Mouse (Mus musculus) heart, embryonic 14.5 days (tissue): ENCODE measurements around the gene Gm7980. TPM values are rescaled to one million over a fixed set of nuclear protein-coding genes. Genes with fewer than 3 reads are reported as not detected.
"Not testable (repeated sequence)": the region's sequence is repeated elsewhere in the genome, so short reads cannot be mapped to it uniquely, and the experiment has no call there.

Source experiments
- ATAC-seq: fragments of 200-750 bp; cut with Nextera tagmentation; 2 replicates; pipeline ENCODE4 v1.8.0; 2017; ENCODE audit warnings: low read depth, moderate TSS enrichment; ENCODE audit not compliant: insufficient number of reproducible peaks, insufficient read depth, low FRiP score
- H3K27ac ChIP-seq, 2 experiments: fragments of 200-500 bp in 1 of 2; fragments of 300-500 bp in 1 of 2; sonication (generic) in 1 of 2; replicated peaks in 1 of 2; 2 replicates each; pipeline ENCODE4 v1.5.1; 2012 to 2014; ENCODE audit warnings: low read depth in 2 of 2, low read length in 2 of 2, control low read depth in 1 of 2, mild to moderate bottlenecking in 1 of 2, mixed read lengths in 1 of 2; ENCODE audit not compliant: control insufficient read depth in 1 of 2, insufficient read depth in 1 of 2
- H3K27me3 ChIP-seq: fragments of 300-500 bp; sonication (generic); 2 replicates; pipeline ENCODE4 v1.6.1; 2014; ENCODE audit warnings: mild to moderate bottlenecking, low read length, control low read depth; ENCODE audit not compliant: control insufficient read depth, insufficient read depth
- H3K36me3 ChIP-seq: fragments of 300-500 bp; sonication (generic); 2 replicates; pipeline ENCODE4 v1.6.1; 2014; ENCODE audit warnings: mild to moderate bottlenecking, control low read depth, low read length, mixed read lengths; ENCODE audit not compliant: control insufficient read depth, insufficient read depth
- H3K4me1 ChIP-seq, 2 experiments: fragments of 200-500 bp in 1 of 2; fragments of 300-500 bp in 1 of 2; sonication (generic) in 1 of 2; 2 replicates each; pipeline ENCODE4 v1.6.1; 2012 to 2014; ENCODE audit warnings: low read length in 2 of 2, control low read depth in 1 of 2, mixed read lengths in 1 of 2; ENCODE audit not compliant: control insufficient read depth in 2 of 2, insufficient read depth in 2 of 2
- H3K4me2 ChIP-seq: fragments of 300-500 bp; sonication (generic); 2 replicates; pipeline ENCODE4 v1.6.1; 2014; ENCODE audit warnings: mild to moderate bottlenecking, low read length
- H3K4me3 ChIP-seq, 2 experiments: fragments of 200-500 bp in 1 of 2; fragments of 300-500 bp in 1 of 2; sonication (generic) in 1 of 2; 2 replicates each; pipeline ENCODE4 v1.5.1; 2012 to 2014; ENCODE audit warnings: low read length in 2 of 2, mild to moderate bottlenecking in 2 of 2, control low read depth in 1 of 2, low read depth in 1 of 2, moderate library complexity in 1 of 2; ENCODE audit not compliant: control insufficient read depth in 1 of 2, insufficient read depth in 1 of 2
- H3K9ac ChIP-seq: fragments of 300-500 bp; sonication (generic); 2 replicates; pipeline ENCODE4 v1.6.1; 2014; ENCODE audit warnings: mild to moderate bottlenecking, low read length
- H3K9me3 ChIP-seq: fragments of 300-500 bp; sonication (generic); 2 replicates; pipeline ENCODE4 v1.6.1; 2016; ENCODE audit warnings: low read length, control low read depth; ENCODE audit not compliant: control insufficient read depth
- WGBS: fragments of 180-500 bp; shearing (Covaris S2); extraction: QIAGEN DNeasy Blood & Tissue Kit; methylation state at CpG from one replicate; pipeline ENCODE4 v1.1.7; 2014; 5-methylcytosine and 5-hydroxymethylcytosine counted together
- polyA plus RNA-seq: library from polyadenylated mRNA; unstranded; fragments of >200 nt; fragmentation: Nextera tagmentation; extraction: Ambion mirVana; gene quantifications from 2 replicates; pipeline ENCODE4 v1.2.1, GENCODE M21; 2014

Gene Gm7980
- polyA plus RNA-seq, result not detected in 2 replicates

DNA sequence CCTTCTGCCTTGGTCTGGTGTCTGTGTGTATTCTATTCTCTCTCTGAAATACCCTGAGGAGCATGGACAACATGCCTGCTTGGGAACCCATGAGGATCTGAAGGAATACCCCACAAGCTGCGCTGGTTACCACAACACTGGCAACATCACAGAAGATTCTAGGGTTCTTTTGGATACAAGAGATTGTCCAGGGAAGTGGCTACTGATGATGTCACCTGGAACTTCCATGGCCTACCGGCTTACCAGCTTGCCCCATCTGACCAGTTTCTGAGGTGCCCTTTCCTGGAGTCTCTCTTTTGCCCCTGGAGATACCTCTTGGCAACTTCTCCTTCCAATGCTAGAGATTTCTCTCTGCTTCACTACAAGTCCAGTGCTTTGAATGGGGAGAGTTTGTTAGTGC, at the start of gene Gm7980:
TSS of gene Gm7980 (minus strand) at position 101 of the 400 bp plus-strand sequence.
- no CpG with 5 or more reads among the region's 2 CpGs for WGBS
- ATAC-seq, result not testable (repeated sequence)

GRCm38 (mm10) chr14:41943695-41944094, 36.6 kb upstream of the Gm7980 start, which contains the start of gene 1700024B05Rik:
Gene 1700024B05Rik, plus strand, starts transcription at chr14:41943995.
- H3K27ac ChIP-seq, H3K4me1 ChIP-seq, H3K36me3 ChIP-seq, ATAC-seq, H3K27me3 ChIP-seq, H3K4me2 ChIP-seq, H3K9ac ChIP-seq, H3K9me3 ChIP-seq, H3K4me3 ChIP-seq: not testable (repeated sequence)
- 80% methylated on average over 1 of the region's 2 CpGs for WGBS

More for the DNA sequence above, at the start of gene Gm7980:
- H3K27ac ChIP-seq, H3K9me3 ChIP-seq, H3K27me3 ChIP-seq, H3K4me1 ChIP-seq, H3K36me3 ChIP-seq, H3K4me2 ChIP-seq, H3K4me3 ChIP-seq, H3K9ac ChIP-seq: not testable (repeated sequence)

DNA sequence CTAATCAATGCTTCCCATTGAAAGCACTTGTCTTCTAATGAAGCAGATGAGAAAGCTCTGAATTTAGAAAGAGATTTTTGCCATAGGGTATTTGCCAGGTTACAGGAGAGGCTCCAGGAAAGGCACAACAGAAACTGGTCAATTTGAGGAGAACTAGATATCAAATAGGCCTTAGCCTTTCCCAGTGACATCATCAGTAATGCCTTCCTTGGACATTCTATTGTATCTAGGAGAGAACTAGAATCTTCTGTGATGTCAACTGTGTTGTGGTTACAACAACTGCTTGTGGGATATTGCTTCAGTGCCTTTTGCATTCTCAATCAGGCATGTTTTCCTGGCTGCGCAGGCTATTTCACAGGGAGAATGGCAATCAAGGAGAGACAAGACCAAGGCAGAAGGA, 17.6 kb upstream of the Gm7980 start, which contains the start of gene 1700049E17Rik1:
TSS of gene 1700049E17Rik1 (plus strand) at position 301 of the 400 bp plus-strand sequence.
- H3K4me2 ChIP-seq, H3K9ac ChIP-seq, H3K36me3 ChIP-seq, H3K4me1 ChIP-seq, H3K27ac ChIP-seq, H3K4me3 ChIP-seq, H3K9me3 ChIP-seq, ATAC-seq, H3K27me3 ChIP-seq: not testable (repeated sequence)
- no CpG with 5 or more reads among the region's 1 CpGs for WGBS

Other genes starting within 250 kb of the Gm7980 start
- not detected in 2 replicates for gene Gm8068, start 205.4 kb downstream of the Gm7980 start, polyA plus RNA-seq
- not detected in 2 replicates for gene Gm7929, start 156.7 kb downstream of the Gm7980 start, polyA plus RNA-seq
- not detected in 2 replicates for gene Gm47189, start 134.8 kb downstream of the Gm7980 start, polyA plus RNA-seq
- not detected in 2 replicates for gene 1700049E17Rik1, start 17.7 kb upstream of the Gm7980 start, polyA plus RNA-seq
- gene 1700024B05Rik, start 36.7 kb upstream of the Gm7980 start, polyA plus RNA-seq, result not detected in 2 replicates
- gene Gm6401, start 60.6 kb upstream of the Gm7980 start, polyA plus RNA-seq, result not detected in 2 replicates
- not detected in 2 replicates for gene Gm3543, start 76.0 kb upstream of the Gm7980 start, polyA plus RNA-seq
- not detected in 2 replicates for gene Gm7951, start 210.1 kb upstream of the Gm7980 start, polyA plus RNA-seq